Mouse (Mus musculus) limb, embryonic 14.5 days (tissue): Measurements from ENCODE around the gene Ubtd2. TPM values are rescaled to one million over a fixed set of nuclear protein-coding genes. Genes with fewer than 3 reads are reported as not detected.
A peak's percentile ranks its signal among the peaks of the same experiment; 100 is the strongest.

Source experiments
- ATAC-seq: fragments of 200-750 bp; cut with Nextera tagmentation; 2 replicates; pipeline ENCODE4 v1.8.0; 2017; ENCODE audit warnings: low read depth, moderate number of reproducible peaks, moderate TSS enrichment; ENCODE audit not compliant: low FRiP score
- DNase-seq: peaks from one replicate; pipeline ENCODE4 v3.0.0-alpha.2; 2015; ENCODE audit warnings: low spot score
- H3K27ac ChIP-seq: fragments of 300-500 bp; sonication (generic); replicated peaks from 2 replicates; pipeline ENCODE4 v1.5.1; 2014; ENCODE audit warnings: low read depth, mild to moderate bottlenecking, low read length, moderate library complexity, mixed read lengths
- H3K27me3 ChIP-seq: fragments of 300-500 bp; sonication (generic); 2 replicates; pipeline ENCODE4 v1.6.1; 2014; ENCODE audit warnings: low read length, mixed read lengths; ENCODE audit not compliant: control insufficient read depth, insufficient read depth
- H3K36me3 ChIP-seq: fragments of 300-500 bp; sonication (generic); 2 replicates; pipeline ENCODE4 v1.6.1; 2014; ENCODE audit warnings: mild to moderate bottlenecking, low read length, moderate library complexity, mixed read lengths; ENCODE audit not compliant: control insufficient read depth, insufficient read depth
- H3K4me1 ChIP-seq: fragments of 300-500 bp; sonication (generic); 2 replicates; pipeline ENCODE4 v1.6.1; 2014; ENCODE audit warnings: antibody characterized with exemption, low read length, mixed read lengths; ENCODE audit not compliant: control insufficient read depth, insufficient read depth
- H3K4me2 ChIP-seq: fragments of 300-500 bp; sonication (generic); replicated peaks from 2 replicates; pipeline ENCODE4 v1.6.1; 2014; ENCODE audit warnings: low read depth, mild to moderate bottlenecking, low read length, moderate library complexity; ENCODE audit not compliant: severe bottlenecking
- H3K4me3 ChIP-seq: fragments of 300-500 bp; sonication (generic); replicated peaks from 2 replicates; pipeline ENCODE4 v1.5.1; 2014; ENCODE audit warnings: low read length
- H3K9ac ChIP-seq: fragments of 300-500 bp; sonication (generic); 2 replicates; pipeline ENCODE4 v1.6.1; 2014; ENCODE audit warnings: mild to moderate bottlenecking, low read depth, low read length, moderate library complexity; ENCODE audit not compliant: severe bottlenecking
- H3K9me3 ChIP-seq: fragments of 300-500 bp; sonication (generic); 2 replicates; pipeline ENCODE4 v1.6.1; 2016; ENCODE audit warnings: low read length; ENCODE audit not compliant: control insufficient read depth
- POLR2A ChIP-seq: fragments of 200-500 bp; IDR thresholded peaks from 2 replicates; pipeline ENCODE4 v1.8.0; 2012; ENCODE audit warnings: inconsistent platforms, mild to moderate bottlenecking, moderate library complexity, borderline replicate concordance; ENCODE audit not compliant: insufficient read depth, insufficient read length; ENCODE audit errors: extremely low read depth
- WGBS: fragments of 180-500 bp; shearing (Covaris S2); extraction: QIAGEN DNeasy Blood & Tissue Kit; methylation state at CpG from one replicate; pipeline ENCODE4 v1.1.7; 2014; 5-methylcytosine and 5-hydroxymethylcytosine counted together
- polyA plus RNA-seq, 2 experiments: library from polyadenylated mRNA; depleted of rRNA in 1 of 2; stranded (reverse) in 1 of 2; unstranded in 1 of 2; fragments of >200 nt; fragmentation: Nextera tagmentation in 1 of 2; extraction: Ambion mirVana in 1 of 2; gene quantifications; 2 replicates each; pipeline versions ENCODE4 v1.2.1 to v1.2.3; 2012 to 2014

Gene Ubtd2
- polyA plus RNA-seq, 2 experiments: 78.1 to 107 TPM

DNA sequence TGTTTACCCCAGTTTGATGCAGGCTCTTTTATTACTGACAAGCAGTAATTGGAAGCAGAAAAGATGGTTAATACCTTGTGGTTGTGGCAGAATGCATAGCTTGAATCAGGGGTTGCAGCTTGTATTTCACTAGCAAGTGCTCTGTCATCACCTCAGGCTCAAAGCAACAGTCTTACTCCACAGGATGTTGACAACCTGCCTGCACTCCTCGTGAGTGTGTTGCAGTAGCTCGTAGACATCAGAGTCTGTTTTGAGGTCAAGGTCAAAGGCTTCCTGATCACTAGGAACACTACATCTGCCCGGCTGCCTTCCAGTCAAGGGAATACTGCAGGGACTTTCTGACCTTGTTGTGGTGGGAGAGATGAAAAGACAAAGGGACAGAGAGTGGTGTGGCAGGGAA is 31.5 kb downstream of the Ubtd2 start:
- no peaks in the 10 kb centered on the region for H3K36me3 ChIP-seq
- ATAC-seq: no peak
- no peak for DNase-seq

DNA sequence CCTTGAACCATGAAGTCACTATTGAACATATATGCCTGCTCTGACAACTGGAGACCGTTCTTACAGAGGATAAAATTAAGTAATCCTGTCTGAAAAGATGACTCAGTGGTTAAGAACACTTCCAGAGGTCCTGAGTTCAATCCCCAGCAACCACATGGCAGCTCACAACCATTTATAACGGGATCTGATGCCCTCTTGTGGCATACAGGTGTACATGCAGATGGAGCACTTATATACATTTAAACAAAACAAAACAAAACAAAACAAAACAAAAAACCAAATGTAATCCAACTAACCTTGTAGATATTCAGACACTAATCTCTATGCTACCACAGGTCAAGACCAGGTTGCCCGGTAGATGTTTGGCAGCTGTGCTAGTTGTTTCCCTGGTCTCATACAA is 32.3 kb downstream of the Ubtd2 start:
- WGBS: 90% methylated on average over 3 of the region's 3 CpGs
- Histone ChIP-seq H3K9me3 (no peaks in the 10 kb centered on the region), H3K4me1 (peaks cover 7% of the 10 kb centered on the region), H3K27me3 (no peaks in the 10 kb centered on the region), H3K4me2 (no peak overlapping the region), H3K36me3 (no peaks in the 10 kb centered on the region), H3K27ac (no peak overlapping the region), H3K4me3 (no peak overlapping the region), H3K9ac (no peak overlapping the region)
- DNase-seq (no peak), ATAC-seq (no peak)
- TF ChIP-seq POLR2A: no peak

More for the DNA sequence above, 31.5 kb downstream of the Ubtd2 start:
- Histone ChIP-seq H3K27ac (no peak overlapping the region), H3K4me3 (no peak overlapping the region), H3K4me1 (peaks cover 7% of the 10 kb centered on the region), H3K27me3 (no peaks in the 10 kb centered on the region), H3K9me3 (no peaks in the 10 kb centered on the region), H3K4me2 (no peak overlapping the region), H3K9ac (no peak overlapping the region)
- 34% methylated on average over 3 of the region's 3 CpGs for WGBS
- no peak for TF ChIP-seq POLR2A

DNA sequence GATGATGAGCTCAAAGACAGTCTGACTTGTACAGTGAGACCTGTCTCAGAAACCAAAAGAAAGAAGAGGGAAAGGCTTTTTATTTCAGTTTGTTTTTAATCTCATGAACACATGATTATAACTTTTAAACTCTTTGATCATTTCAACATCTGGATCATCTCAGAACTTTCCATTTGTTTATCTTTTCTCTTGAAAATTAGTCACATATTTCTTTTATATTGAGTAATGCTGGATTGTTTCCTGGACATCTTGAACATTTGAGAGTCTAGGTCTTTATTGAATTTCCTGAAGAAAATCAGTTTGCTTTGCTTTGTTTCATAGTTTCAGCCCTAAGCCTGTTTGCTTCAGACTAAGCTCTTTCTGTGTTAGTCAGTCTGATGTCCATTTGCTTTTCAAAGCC is 33.2 kb downstream of the Ubtd2 start:
- H3K27me3 ChIP-seq: no peaks in the 10 kb centered on the region
- peak overlapping the region; percentile 20; the same call in 1 of the 2 replicates for H3K27ac ChIP-seq
- H3K4me2 ChIP-seq: no peak overlapping the region

DNA sequence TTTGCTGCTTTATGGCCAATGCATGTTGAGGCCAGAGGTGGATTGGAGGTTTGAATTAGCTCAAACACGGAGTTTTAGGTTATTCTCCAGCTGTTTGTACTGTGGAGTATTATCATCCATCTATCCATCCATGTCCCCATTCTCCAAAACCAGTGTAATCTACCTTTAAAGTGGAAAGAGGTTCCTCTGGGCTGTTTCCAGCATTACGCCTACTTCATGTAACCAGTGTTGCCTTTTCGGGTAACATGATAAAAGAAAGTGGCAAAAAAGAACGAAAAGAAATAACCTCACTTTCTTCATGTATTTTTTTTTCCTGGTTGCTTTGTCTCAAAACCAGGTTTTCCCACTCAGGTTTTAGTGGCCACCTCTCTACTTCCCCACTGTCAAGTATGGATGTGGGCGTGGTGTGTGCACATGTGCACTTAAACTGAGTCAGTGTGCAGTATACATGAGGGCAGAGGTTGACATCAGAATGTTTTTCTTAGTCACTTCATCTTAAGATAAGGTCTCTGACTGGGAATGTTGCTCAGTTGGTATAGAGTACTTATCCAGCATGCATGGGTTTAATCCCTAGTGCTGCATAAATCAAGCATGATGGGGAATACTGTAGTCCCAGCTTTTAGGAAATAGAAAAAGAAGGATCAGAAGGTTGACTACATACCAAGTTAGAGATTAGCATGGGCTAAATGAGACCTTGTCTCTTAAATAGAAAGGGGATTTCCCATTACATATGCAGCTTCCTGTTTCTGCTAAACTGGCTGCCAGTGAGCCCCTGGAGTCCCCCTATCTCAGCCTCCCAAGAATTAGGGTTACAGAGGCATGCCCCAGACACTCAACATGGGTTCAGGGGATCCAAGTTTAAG is 33.9 kb downstream of the Ubtd2 start:
- DNase-seq (no peak), ATAC-seq (no peak)
- Histone ChIP-seq H3K4me1 (peaks cover 10% of the 10 kb centered on the region), H3K9me3 (no peaks in the 10 kb centered on the region), H3K4me3 (no peak overlapping the region), H3K4me2 (no peak overlapping the region), H3K27ac (peak overlapping the region; percentile 20; the same call in 1 of the 2 replicates), H3K27me3 (no peaks in the 10 kb centered on the region), H3K9ac (no peak overlapping the region), H3K36me3 (no peaks in the 10 kb centered on the region)
- WGBS: 76% methylated on average over 5 of the region's 5 CpGs
- no peak for TF ChIP-seq POLR2A

More for the DNA sequence above, 33.2 kb downstream of the Ubtd2 start:
- Histone ChIP-seq H3K36me3 (no peaks in the 10 kb centered on the region), H3K9ac (no peak overlapping the region), H3K9me3 (no peaks in the 10 kb centered on the region), H3K4me1 (peaks cover 10% of the 10 kb centered on the region), H3K4me3 (no peak overlapping the region)
- TF ChIP-seq POLR2A: no peak
- DNase-seq (no peak), ATAC-seq (no peak)

DNA sequence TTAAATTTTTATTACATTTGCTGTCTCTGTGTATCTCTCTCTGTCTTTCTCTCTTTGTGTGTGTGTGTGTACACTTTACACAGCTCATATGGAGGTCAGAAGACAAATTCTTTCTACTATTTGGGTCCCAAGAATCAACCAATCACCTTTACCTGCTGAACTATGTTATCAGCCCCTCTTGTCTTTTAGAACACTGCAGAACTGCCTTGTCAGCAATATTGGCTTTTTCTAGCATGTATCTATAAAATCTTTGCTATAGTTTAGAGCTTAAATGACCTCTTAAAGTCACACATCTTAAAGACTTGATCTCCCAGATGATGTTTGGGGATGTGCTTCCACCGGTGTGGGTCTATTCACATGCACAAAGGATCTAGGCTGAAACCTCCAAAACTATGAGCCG is 35.9 kb downstream of the Ubtd2 start:
- Histone ChIP-seq H3K4me1 (peaks cover 10% of the 10 kb centered on the region), H3K36me3 (no peaks in the 10 kb centered on the region), H3K9me3 (no peaks in the 10 kb centered on the region), H3K4me2 (no peak overlapping the region), H3K4me3 (no peak overlapping the region), H3K27ac (no peak overlapping the region), H3K9ac (no peak overlapping the region), H3K27me3 (no peaks in the 10 kb centered on the region)
- ATAC-seq (no peak), DNase-seq (no peak)
- WGBS: 94% methylated on average over 2 of the region's 2 CpGs
- no peak for TF ChIP-seq POLR2A
